20 mouse cellular contexts compared by ENCODE assay signal in the genomic region with DNA sequence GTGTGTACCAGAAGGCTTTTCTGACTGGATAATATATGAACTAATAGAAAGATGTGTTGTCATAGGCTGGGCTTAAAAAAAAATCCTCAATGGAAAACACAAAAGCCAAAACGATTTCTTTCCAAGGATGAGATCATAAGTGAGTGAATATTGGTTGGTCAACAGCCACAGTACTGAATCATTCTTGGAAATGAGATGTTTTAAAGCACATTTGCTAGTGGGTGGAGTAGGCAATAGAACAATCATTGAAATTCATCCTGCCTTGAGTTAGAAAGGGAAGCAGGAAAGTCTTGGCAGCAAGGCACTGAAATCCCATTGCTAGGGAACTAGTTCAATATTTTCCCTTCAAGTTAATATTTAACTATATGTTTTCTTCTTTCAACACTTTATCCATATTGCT.
DNase-seq lines count a peak whose midpoint lies in the region; ATAC-seq lines count a peak whose summit lies in the region.
"Had no signal": no experiment of that assay in that cellular context is flagged by ENCODE, and none has a peak within 500 bp of the region (broad histone marks: within the 10 kb centered on the region; RNA-seq: fewer than 3 reads in every experiment).

No protein-coding gene starts in this region.

- H3K4me2 ChIP-seq in intestine, embryonic 16.5 days (ENCODE audit: low read depth, low read length): no peak overlapping the region
- H3K4me2 ChIP-seq: embryonic facial prominence, embryonic 15.5 days; heart, embryonic 12.5 days; limb, embryonic 13.5 days; midbrain, embryonic 15.5 days; neural tube, embryonic 15.5 days had no signal

- no peaks in the 10 kb centered on the region for H3K9me3 ChIP-seq in intestine, embryonic 16.5 days (ENCODE audit: control insufficient read depth, low read length)
- H3K9me3 ChIP-seq: embryonic facial prominence, embryonic 15.5 days; heart, embryonic 12.5 days; limb, embryonic 13.5 days; midbrain, embryonic 15.5 days; neural tube, embryonic 15.5 days had no signal

- H3K9ac ChIP-seq in intestine, embryonic 16.5 days (ENCODE audit: low read depth, low read length): no peak overlapping the region
- H3K9ac ChIP-seq: embryonic facial prominence, embryonic 15.5 days; heart, embryonic 12.5 days; limb, embryonic 13.5 days; midbrain, embryonic 15.5 days; neural tube, embryonic 15.5 days had no signal

- no peaks in the 10 kb centered on the region for H3K27me3 ChIP-seq in intestine, embryonic 16.5 days (replicated peaks; ENCODE audit: control insufficient read depth, insufficient read depth, low read length)
- H3K27me3 ChIP-seq: embryonic facial prominence, embryonic 15.5 days; heart, embryonic 12.5 days; limb, embryonic 13.5 days; midbrain, embryonic 15.5 days; neural tube, embryonic 15.5 days had no signal

- DNase-seq in heart, adult 8-10 months (ENCODE audit: low spot score): peak; percentile 40
- no peak for DNase-seq in heart, adult 11 months
- peak; percentile 8 for DNase-seq in layer of hippocampus, adult 9-11 months
- DNase-seq in layer of hippocampus, postnatal 10 days (ENCODE audit: low spot score in 2 of 2): no peak
- DNase-seq in telencephalon, adult 2 months (ENCODE audit: low read depth, low spot score): peak; percentile 27
- DNase-seq: adrenal gland, postnatal 10 days; cerebellum, postnatal 14 days; gastrocnemius, postnatal 10 days; kidney, adult 2 months; lung, postnatal 36 days; right cerebral cortex, postnatal 14 days had no signal

- H3K27ac ChIP-seq in intestine, embryonic 16.5 days (ENCODE audit: low read length): no peak overlapping the region
- H3K27ac ChIP-seq: embryonic facial prominence, embryonic 15.5 days; limb, embryonic 13.5 days; midbrain, embryonic 15.5 days; neural tube, embryonic 15.5 days had no signal

- no peak overlapping the region for H3K4me3 ChIP-seq in intestine, embryonic 16.5 days (ENCODE audit: low read length)
- H3K4me3 ChIP-seq: embryonic facial prominence, embryonic 15.5 days; heart, embryonic 12.5 days; limb, embryonic 13.5 days; midbrain, embryonic 15.5 days; myocyte; neural tube, embryonic 15.5 days had no signal

- 54% methylated on average over 1 of the region's 1 CpGs for WGBS in intestine, embryonic 16.5 days

- peak; percentile 33; the same call in 1 of the 2 replicates for ATAC-seq in intestine, embryonic 16.5 days
- no peak for ATAC-seq in CD4-positive, CD25-positive, alpha-beta regulatory T cell, adult 4 months
- ATAC-seq: hindbrain, embryonic 16.5 days; midbrain, embryonic 15.5 days had no signal

- H3K36me3 ChIP-seq in intestine, embryonic 16.5 days (ENCODE audit: control insufficient read depth, insufficient read depth, low read length): no peaks in the 10 kb centered on the region
- H3K36me3 ChIP-seq: embryonic facial prominence, embryonic 15.5 days; heart, embryonic 12.5 days; limb, embryonic 13.5 days; midbrain, embryonic 15.5 days; neural tube, embryonic 15.5 days had no signal

- H3K4me1 ChIP-seq in intestine, embryonic 16.5 days (ENCODE audit: control insufficient read depth, insufficient read depth, low read length): no peaks in the 10 kb centered on the region
- H3K4me1 ChIP-seq: embryonic facial prominence, embryonic 15.5 days; heart, embryonic 12.5 days; limb, embryonic 13.5 days had no signal

Comparison
In these comparisons a context has a peak if more than half of its experiments do, and no peak if none do; other contexts are left out.
1. DNase-seq: peak in heart, adult 8-10 months (single experiment), layer of hippocampus, adult 9-11 months (single experiment) and telencephalon, adult 2 months (single experiment); none in heart, adult 11 months (single experiment) and layer of hippocampus, postnatal 10 days (0 of 2).